Mouse (Mus musculus): Measurements from ENCODE around the gene Arpc1a.
"Not testable (repeated sequence)": the region's sequence is repeated elsewhere in the genome, so short reads cannot be mapped to it uniquely, and the experiment has no call there.

Arpc1a gene

DNA sequence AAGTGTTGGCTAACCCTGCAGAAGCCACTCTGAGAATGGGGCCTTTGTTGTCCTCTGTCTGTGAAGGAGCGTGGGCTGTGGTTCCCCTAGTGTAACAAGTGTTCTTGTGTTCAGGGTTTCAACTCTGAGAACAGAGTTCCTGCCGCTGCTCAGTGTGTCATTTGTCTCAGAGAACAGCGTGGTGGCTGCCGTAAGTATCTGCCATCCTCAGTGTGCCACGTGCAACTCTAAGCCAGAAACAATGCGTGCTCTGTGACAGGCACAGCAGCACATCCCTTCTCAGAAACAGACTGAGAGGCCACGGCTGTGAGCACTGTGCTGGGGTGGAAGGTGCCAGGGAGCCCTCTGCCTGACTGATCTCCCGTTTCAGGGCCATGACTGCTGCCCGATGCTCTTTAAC is 20.7 kb downstream of the Arpc1a start:
- no peak for DNase-seq (ENCODE audit: low read depth, low spot score)

DNA sequence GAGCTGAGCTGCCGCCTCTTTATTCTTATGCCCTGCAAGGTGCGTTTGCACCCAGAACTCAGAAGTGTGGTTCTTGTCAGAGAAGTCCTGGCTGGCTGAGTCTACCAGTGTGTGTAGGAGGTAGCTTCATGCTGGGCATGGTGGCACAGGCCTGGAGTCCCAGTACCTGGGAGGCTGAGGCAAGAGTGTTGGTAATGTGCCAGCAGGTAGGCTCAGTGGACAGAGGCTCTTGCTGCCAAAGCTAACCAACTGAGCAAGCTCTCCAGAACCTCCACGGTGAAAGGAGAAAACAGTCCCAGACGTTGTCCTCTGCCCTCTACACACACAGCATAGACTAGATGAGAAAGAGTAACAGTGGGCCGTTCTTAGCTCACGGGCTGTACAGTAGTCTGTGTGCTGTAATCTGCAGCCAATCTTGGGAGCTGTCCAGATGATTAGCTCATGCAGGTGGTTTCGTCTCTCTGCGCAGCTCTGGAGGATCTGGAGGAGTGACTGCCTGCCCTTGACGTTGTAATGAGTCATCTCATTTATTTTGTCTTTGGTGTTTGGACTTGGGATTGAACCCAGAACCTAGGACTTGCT is 22.2 kb downstream of the Arpc1a start:
- no peak for DNase-seq (ENCODE audit: low read depth, low spot score)

DNA sequence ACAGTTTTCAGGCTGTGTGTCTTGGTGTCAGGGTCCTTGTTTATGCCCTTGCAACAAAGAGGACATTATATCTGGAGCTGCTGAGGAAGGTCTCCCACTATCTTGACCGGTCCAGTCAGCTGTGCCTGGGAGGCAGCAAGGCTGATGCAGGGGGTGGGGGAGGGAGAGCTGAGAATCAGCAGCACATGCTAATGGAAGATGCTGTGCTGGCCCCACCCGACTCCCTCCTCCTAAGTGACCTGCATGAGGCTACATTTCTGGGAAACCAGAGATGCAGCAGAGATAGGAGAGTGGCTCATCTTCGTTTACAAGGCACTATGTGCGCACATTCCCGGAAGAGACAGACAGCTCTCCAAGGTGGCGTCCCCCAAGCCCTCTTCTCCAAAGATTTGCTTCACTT is 26.8 kb downstream of the Arpc1a start:
- DNase-seq (ENCODE audit: low read depth, low spot score) = no peak

DNA sequence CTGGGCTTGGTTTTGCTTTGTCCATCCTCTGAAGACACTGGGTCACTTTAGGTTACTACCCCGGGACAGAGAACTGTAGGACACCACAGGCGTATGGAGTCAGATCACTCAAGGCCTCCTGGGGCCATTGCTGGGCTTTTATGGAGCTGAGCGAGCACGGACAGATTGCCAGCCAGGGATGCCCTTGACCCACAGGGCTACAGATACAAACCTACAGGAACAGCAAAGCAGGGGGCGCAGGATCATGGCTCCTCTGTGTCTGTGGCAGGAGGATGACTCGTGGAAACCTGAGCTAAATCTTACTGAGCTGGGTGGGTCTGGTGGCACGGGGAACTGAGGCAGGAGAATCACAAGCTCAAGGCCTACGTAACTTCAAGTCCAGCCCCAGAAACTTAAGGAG is 28.9 kb downstream of the Arpc1a start:
- no peak for DNase-seq (ENCODE audit: low read depth, low spot score)

DNA sequence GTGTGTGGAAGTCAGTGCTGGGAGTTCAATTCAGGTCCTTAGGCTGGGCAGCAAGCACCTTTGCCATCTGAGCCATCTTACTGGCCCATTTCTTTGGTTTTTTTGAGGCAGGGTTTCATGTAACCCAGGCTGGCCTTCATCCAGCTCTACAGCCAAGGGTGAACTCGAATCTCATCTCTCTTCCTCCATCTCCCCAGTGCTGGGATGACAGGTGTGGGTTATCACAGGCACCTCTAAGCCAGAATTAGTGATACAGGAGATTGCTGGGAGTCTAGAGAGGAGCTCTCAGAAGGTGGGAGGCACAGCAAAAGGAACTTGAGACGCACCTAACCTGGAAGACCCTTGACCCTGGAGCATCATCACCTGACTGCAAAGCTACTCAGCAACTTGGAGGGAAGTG is 29.8 kb downstream of the Arpc1a start:
- no peak for DNase-seq (ENCODE audit: low read depth, low spot score)

DNA sequence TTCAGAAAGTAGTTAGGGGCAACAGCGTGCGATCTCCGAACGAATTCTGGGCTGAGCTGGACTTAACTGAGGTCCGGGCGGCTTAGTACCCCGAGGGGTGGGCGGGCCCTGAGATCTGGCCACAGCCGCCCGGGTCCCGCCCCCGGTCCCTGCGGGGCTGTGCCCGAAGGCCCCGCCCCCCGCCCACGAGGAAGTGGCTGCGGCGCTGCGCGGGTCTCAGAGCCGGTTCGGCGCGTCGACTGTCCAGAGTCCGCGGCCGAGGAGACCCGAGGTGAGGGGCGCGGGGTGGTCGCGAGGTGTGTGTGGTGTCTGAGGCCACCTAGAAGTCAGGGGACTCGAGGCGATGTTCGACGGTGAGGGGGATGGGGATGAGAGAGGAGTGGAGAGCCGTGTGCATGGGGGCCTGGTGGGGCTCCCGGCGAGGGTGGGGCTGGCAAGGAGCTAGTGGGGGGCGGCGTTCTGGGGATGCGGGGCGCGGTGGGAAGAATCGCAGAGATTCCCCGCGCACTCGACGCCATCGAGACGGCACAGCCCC is 30.5 kb downstream of the Arpc1a start, which contains the start of gene Arpc1b:
Gene Arpc1b, plus strand, starts transcription at position 145 of the 535 bp plus-strand sequence.
- DNase-seq (ENCODE audit: low read depth, low spot score) = peak; percentile 75

DNA sequence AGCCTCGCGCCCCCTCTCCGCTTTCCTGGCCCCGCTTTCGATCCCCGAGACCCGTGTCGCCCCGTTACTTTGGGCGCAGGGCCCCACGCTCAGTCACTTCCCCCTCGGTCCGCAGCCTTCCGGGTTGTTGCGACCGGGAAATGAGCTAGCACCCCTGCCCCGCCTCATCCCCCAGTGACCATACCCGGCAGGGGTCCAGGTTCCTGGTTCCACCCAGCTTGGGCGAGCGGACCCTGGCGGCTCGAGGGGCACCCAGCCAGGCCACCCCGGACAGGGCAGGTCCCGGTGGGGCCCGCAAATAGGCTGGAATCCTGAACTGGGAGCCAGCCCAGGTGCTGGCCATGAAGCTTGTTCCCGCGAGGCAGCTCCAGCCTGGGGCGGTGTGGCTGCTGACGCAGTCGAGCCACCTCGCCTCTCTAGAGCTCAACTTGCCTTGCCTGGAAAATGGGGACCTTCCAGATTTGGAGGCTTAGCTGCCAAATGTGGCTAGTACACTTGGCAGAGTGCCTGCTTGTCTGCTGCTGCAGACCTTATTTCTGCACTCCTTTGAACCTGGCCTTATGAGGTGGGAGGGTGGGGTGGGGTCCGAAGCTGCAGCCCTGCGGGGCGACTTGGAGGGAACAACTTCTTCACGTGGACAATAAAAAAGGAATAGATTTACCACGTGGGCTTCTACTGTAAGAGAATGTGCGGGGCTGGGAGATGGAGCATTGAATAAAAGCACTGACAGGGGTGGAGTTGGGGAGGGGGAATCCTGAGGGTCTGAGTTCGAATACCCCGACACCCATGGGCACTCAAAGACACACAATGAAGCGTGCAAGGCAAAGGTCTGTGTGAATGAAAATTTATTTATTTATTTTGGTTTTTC is 31.2 kb downstream of the Arpc1a start:
- no peak for DNase-seq (ENCODE audit: low read depth, low spot score)

DNA sequence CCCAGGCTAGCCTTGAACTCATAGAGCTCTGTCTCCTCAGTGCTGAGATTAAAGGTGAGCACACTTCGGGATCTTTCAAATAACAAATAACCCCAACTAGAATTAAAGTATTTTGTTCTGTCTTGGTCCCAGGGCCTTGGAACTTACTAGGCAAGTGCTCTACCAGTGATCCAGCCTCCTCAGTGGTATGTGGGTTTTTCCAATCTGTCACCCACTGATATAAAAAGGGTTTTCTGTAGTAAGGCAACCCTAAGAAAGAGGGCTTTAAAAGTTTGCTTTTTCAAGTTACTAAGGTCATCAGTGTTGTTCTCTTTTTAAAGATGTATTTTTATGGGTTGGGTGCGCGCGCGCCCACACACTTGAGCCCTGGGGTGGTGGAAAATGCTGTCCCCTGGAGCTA is 32.1 kb downstream of the Arpc1a start:
- DNase-seq (ENCODE audit: low read depth, low spot score) = no peak

DNA sequence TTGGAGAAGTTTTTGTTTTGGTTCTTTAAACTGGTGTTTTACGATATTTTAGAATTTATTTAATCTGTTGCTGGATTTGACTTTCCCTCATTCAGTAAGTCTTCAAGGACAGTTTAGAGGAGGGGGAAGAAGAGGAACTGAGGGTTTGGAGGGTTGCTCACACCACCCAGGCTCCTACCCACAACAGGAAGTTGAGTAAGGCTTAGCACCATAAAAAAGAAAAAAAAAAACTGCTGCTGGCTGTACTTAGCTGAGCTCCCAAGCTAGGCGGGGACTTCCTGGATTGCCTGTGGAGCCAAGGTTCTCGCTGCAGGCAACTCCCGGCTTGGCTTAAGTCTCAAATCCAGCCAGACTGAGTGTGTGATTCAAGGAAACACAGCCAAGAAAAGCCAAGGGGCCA is 32.7 kb downstream of the Arpc1a start:
- no peak for DNase-seq (ENCODE audit: low read depth, low spot score)

DNA sequence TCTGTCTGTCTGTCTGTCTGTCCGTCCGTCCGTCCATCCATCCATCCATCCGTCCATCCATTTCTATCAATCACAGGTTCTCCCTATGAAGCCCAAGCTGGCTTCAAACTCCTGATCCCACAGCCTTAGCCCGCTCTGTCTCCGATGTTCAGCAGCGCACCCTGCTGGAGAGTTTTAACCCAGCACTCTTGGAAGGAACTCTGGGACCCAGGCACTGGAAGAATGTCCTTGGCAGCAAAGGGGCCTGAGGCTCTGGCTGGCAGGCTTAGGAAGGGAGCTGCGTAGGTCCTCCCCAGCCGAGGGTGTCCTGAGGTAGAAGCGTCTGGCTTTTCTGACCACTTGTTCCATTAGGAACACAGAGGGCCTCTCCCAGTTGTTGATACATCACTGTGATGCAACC is 33.3 kb downstream of the Arpc1a start:
- DNase-seq (ENCODE audit: low read depth, low spot score) = peak; percentile 72

DNA sequence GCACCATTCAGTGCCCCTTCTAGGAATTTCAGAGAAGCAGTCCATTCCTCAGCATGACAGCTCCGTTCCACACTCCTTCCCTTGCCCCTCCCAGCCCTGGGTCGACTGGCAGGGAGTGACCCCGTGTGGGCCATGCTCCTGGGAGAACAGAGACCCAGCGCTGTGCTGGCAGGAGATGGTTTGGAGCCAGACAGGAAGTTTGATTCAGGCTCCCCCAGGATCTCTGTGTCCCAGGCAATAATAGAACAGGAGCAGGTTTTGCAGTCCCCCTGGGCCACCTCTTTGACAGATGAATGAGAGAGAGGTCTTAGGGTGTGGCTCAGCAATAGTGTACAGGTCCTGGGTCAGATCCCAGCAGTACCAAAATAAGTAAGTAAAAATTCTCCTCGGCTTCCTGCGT is 34.4 kb downstream of the Arpc1a start:
- DNase-seq (ENCODE audit: low read depth, low spot score) = no peak

DNA sequence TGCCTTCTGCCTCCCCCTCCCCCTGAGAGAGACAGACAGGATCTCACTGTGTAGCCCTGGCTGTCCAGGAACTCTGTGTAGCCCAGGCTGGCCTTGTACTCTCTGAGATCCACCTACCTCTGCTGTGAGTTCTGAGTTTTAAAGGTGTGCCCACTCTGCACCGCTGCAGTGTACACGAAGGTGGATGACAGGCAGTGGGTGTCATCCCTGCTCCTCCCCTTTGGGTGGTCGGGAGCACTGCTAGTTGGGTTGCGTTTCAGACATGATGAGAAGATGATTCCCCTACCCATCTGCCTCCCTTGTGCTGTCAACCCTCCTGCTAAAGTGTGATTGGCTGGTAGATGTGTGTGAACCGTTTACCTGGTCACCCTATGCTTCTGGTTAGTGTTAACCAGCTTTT is 34.8 kb downstream of the Arpc1a start:
- DNase-seq (ENCODE audit: low read depth, low spot score) = no peak

DNA sequence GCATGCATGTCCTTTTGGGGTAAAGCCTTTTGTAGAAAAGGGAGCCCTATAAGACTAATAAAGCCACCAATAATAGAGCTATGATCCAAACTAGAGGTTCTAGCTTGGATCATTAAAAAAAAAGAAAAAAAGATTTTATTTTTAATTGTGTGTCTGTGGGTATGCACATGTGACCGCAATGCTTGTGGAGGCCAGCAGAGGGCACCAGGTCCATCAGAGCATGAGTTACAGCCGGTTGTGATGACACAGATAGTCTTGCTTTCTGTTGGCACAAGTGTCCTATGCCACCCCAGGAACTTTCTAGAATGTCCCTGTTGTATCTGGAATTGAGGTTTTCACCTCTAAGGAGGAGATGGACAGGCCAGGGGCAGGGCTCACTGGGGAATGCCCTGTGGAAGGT is 35.8 kb downstream of the Arpc1a start:
- no peak for DNase-seq (ENCODE audit: low read depth, low spot score)

DNA sequence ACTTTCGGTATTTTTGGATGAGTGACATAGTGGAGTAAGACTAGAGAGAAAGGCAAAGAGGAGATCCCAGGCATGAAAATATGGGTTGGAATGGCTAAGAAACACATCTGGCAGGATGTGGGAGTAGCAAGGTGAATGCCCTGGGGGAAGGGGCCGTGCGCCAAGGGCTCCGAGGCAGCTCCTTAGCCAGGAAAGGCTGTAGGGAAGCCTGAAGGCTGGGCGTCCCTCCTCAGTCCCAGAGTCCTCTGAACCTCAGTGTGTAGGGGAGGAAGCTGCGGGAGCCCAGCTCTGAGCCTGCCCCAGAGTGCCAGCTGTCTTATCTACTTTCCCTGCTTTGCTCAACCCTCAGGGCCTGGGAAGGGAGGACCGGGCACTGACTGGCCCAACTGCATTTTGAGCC is 37.3 kb downstream of the Arpc1a start:
- DNase-seq (ENCODE audit: low read depth, low spot score) = no peak

DNA sequence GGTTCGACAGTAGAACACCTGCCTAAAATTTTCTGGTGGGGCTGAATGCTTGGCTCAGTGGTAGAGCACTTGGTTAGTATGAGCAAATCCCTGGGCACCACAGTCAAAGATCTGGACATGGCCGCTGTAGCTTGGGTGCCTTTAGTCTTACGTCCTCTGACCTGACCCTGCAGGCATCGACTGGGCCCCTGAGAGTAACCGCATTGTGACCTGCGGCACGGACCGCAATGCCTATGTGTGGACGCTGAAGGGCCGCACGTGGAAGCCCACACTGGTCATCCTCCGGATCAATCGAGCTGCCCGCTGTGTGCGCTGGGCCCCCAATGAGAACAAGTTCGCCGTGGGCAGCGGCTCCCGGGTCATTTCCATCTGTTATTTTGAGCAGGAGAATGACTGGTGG is 39.8 kb downstream of the Arpc1a start:
- DNase-seq (ENCODE audit: low read depth, low spot score) = no peak

DNA sequence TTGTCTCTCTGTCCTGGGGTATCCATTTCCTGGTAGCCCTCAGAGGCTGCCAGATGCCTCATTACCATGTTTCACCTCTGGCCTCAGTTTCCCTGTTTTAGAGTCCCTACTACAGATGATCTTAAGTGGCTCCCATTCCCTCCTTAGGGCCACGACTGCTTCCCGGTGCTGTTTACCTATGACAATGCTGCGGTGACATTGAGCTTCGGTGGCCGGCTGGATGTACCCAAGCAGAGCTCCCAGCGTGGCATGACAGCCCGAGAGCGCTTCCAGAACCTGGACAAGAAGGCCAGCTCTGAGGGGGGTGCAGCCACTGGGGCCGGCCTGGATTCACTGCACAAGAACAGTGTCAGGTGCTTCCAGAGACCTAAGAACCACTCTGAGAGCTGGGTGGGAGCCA is 43.0 kb downstream of the Arpc1a start:
- no peak for DNase-seq (ENCODE audit: low read depth, low spot score)

DNA sequence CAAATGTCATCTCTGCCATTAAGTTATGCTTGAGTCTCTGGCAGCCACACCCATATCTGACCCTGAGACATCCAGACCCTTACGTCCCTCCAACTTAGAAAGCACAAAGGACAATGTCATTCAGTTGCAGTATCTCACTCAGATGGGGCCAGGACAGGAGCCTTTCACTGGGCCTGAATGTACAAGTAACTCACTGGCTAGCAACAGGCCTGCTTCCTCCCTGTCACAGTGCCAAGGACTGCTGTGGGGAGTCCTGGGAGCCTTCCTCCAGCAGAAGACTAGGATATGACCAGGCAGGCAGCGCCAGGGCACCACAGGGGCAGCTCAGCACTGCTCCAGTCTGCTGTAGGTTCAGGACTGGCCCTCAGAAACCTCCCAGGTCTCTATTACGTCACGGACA is 45.5 kb downstream of the Arpc1a start:
- no peak for DNase-seq (ENCODE audit: low read depth, low spot score)

DNA sequence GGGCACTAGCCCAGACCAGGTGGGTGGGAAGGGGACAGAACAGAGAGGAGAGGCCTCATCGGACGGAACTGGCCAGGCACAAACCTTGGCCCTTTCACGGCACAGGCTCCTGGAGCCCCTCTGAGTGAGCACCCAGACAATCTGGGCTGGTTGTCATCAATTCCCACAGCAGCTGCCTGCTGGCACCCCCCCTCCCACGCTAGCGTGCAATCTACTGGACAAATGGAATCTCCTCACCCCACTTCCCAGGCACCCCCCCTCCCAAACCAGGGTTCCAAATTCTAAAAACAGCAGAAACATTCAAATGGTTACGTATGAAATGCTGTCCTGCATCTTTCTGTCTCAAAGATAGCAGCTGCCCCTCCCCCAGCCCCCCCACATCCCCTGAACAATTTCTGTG is 46.1 kb downstream of the Arpc1a start:
- DNase-seq (ENCODE audit: low read depth, low spot score) = not testable (repeated sequence)

DNA sequence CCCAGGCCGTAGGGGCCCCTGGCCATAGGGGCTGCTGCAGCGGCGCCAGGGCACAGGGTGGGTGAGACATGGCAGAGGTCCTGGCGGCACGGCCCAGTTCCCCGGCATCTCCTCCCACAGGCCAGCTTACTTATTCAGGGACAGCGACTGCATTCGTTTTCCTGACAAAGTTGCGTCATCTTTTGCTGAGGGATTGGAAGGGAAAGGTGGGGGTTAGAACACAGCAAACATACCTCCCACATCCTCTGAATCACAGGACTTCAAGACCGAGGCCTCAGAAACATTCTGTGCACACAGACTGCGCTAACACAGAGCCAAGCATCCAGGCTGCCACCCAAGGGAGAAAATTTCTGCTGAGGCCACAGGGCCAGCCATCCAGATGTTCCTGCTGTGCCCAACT is 46.6 kb downstream of the Arpc1a start:
- no peak for DNase-seq (ENCODE audit: low read depth, low spot score)

DNA sequence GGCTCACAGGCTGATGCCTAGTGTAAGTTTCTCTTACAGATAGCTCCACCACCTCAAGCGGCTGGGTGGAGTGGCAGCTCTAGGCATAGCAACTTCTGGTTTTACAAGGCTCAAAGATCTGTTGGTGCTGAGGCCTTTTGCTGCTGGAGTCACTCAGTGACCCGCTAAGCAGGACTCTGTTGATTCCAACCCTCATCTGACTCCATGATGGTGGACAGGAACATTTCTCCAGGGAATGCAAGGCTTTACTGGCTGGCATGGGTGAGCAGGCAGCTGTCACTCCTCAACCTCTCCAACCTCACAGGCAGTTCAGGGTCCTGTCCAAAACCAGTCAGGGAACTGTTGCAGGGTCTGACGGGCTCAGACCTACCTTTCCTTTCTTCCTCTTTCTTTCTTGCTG is 47.4 kb downstream of the Arpc1a start:
- DNase-seq (ENCODE audit: low read depth, low spot score) = no peak

DNA sequence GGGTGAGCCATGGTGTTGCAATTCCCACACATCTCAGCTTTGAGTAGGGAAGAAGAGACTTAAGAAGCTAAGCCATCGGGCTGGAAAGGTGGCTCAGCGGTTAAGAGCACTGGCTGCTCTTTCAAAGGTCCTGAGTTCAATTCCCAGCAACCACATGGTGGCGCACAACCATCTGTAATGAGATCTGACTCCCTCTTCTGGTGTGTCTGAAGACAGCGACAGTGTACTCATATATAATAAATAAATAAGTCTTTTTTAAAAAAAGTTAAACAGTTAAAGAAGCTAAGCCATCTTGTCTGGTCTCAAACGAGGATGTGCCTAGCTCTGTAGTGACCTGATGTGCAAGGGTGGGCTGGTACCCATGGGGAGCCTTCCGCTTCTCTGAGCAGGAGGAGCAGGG is 49.6 kb downstream of the Arpc1a start:
- not testable (repeated sequence) for DNase-seq (ENCODE audit: low read depth, low spot score)

DNA sequence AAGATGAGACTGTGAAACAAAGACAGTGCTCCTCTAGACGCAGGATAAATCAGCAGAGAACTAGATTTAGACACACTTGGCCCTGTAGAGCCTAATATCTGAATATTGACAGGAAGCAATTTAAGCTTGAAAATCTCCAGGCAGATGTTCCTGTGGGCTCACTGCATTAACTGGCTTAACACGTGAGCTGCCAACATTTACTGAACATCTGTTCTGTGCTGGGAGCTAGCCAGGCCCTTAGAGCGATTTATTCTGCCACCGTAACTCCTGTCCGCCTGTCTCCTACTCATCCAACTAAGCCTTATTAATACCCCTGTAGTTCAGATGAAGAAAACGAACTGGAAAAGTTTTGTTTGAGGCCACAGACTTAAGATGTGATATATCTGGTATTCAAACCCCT is 55.2 kb downstream of the Arpc1a start:
- no peak for DNase-seq (ENCODE audit: low read depth, low spot score)
